Mouse (Mus musculus) adrenal gland, postnatal 25 days (tissue): Measurements from ENCODE around the gene Atm. TPM values are rescaled to one million over a fixed set of nuclear protein-coding genes. Genes with fewer than 3 reads are reported as not detected.

Experiments used
- DNase-seq: peaks from one replicate; pipeline ENCODE4 v3.0.0; 2021; ENCODE audit warnings: mixed read lengths
- long read RNA-seq: library from polyadenylated mRNA; stranded (forward); transcript quantifications from one replicate; pipeline ENCODE4 v2.0.0, GENCODE M21; 2021
- total RNA-seq: library from RNA; stranded (reverse); gene quantifications from 2 replicates; pipeline ENCODE4 v1.2.3, GENCODE M21; 2021

Gene Atm
- 12.3 and 21.1 TPM in 2 replicates for total RNA-seq
- long read RNA-seq, partial matches to known transcripts = 1 of 1 reads
- long read RNA-seq, other reads (novel, unspliced or antisense) = 0 of 1 reads

GRCm38 (mm10) chr9:53536558-53537320 is at the start of gene Atm, which contains the start of gene Npat:
Gene Atm (minus strand): TSS chr9:53536740.
Gene Npat (plus strand): TSS chr9:53537047.
- DNase-seq = peak; percentile 100

GRCm38 (mm10) chr9:53581870-53582269 is 45.3 kb upstream of the Atm start:
- DNase-seq = no peak

- DNase-seq = no peak
Observed at GRCm38 (mm10) chr9:53575721-53576120, 39.2 kb upstream of the Atm start.

GRCm38 (mm10) chr9:53572516-53573307 is 36.2 kb upstream of the Atm start:
- no peak for DNase-seq

- peak; percentile 4 for DNase-seq
Observed at GRCm38 (mm10) chr9:53570662-53571061, 34.1 kb upstream of the Atm start.

- no peak for DNase-seq
Observed at GRCm38 (mm10) chr9:53537336-53537965, 911 bp upstream of the Atm start.

GRCm38 (mm10) chr9:53535416-53536320 is 872 bp downstream of the Atm start:
- DNase-seq = no peak

GRCm38 (mm10) chr9:53517373-53518009 is 19.0 kb downstream of the Atm start:
- no peak for DNase-seq

- DNase-seq = no peak
Observed at GRCm38 (mm10) chr9:53514091-53514490, 22.4 kb downstream of the Atm start.

- no peak for DNase-seq
Observed at GRCm38 (mm10) chr9:53508053-53508452, 28.5 kb downstream of the Atm start.

GRCm38 (mm10) chr9:53485886-53486285 is 50.7 kb downstream of the Atm start:
- DNase-seq = no peak

- DNase-seq = no peak
Observed at GRCm38 (mm10) chr9:53472806-53473518, 63.6 kb downstream of the Atm start.

- DNase-seq = no peak
Observed at GRCm38 (mm10) chr9:53452038-53452437, 84.5 kb downstream of the Atm start.

GRCm38 (mm10) chr9:53450609-53451008 is 85.9 kb downstream of the Atm start:
- DNase-seq = no peak

GRCm38 (mm10) chr9:53435830-53436570 is 100.5 kb downstream of the Atm start:
- DNase-seq = no peak

GRCm38 (mm10) chr9:53427638-53428037 is 108.9 kb downstream of the Atm start:
- DNase-seq = no peak

- no peak for DNase-seq
Observed at GRCm38 (mm10) chr9:53426726-53427125, 109.8 kb downstream of the Atm start.

- no peak for DNase-seq
Observed at GRCm38 (mm10) chr9:53422133-53422896, 114.2 kb downstream of the Atm start.

- no peak for DNase-seq
Observed at GRCm38 (mm10) chr9:53409427-53409826, 127.1 kb downstream of the Atm start.
